Mouse (Mus musculus): ENCODE measurements around the gene Rasd2. TPM values are rescaled to one million over a fixed set of nuclear protein-coding genes. Genes with fewer than 3 reads are reported as not detected.
A peak's percentile ranks its signal among the peaks of the same experiment; 100 is the strongest.

The Rasd2 gene
- polyA plus RNA-seq, 1 experiment from 2014 or later, result 1.1 TPM

GRCm38 (mm10) chr8:75215931-75216330, 2.2 kb downstream of the Rasd2 start:
- no peak overlapping the region for H3K4me3 ChIP-seq (ENCODE audit: low read depth, low read length)
- H3K4me2 ChIP-seq (replicated peaks; ENCODE audit: low read depth, low read length), result no peak overlapping the region
- H3K27ac ChIP-seq (ENCODE audit: low read length), result no peak overlapping the region
- WGBS, result 11% methylated on average over 5 of the region's 5 CpGs
- DNase-seq (ENCODE audit: low spot score), result no peak
- no peak overlapping the region for H3K9ac ChIP-seq (replicated peaks; ENCODE audit: low read depth)
- H3K27me3 ChIP-seq (replicated peaks; ENCODE audit: insufficient read depth, low read length), result peaks cover 29% of the 10 kb centered on the region
- ATAC-seq, result no peak
- no peaks in the 10 kb centered on the region for H3K36me3 ChIP-seq (ENCODE audit: insufficient read depth, low read length)
- no peak for TF ChIP-seq EP300 (IDR thresholded peaks at IDR 0.05)
- TF ChIP-seq CTCF (IDR thresholded peaks at IDR 0.05), result no peak
- peaks cover 6% of the 10 kb centered on the region for H3K4me1 ChIP-seq (ENCODE audit: insufficient read depth, low read depth, low read length)
- no peaks in the 10 kb centered on the region for H3K9me3 ChIP-seq (ENCODE audit: low read length)

GRCm38 (mm10) chr8:75216886-75217285, 3.1 kb downstream of the Rasd2 start:
- DNase-seq (ENCODE audit: low spot score), result no peak
- Histone ChIP-seq H3K4me2 (replicated peaks; ENCODE audit: low read depth, low read length) (no peak overlapping the region), H3K27ac (ENCODE audit: low read length) (no peak overlapping the region), H3K9ac (replicated peaks; ENCODE audit: low read depth) (no peak overlapping the region), H3K27me3 (replicated peaks; ENCODE audit: insufficient read depth, low read length) (peaks cover 29% of the 10 kb centered on the region), H3K36me3 (ENCODE audit: insufficient read depth, low read length) (no peaks in the 10 kb centered on the region), H3K4me3 (ENCODE audit: low read depth, low read length) (no peak overlapping the region), H3K4me1 (ENCODE audit: insufficient read depth, low read depth, low read length) (peaks cover 6% of the 10 kb centered on the region), H3K9me3 (ENCODE audit: low read length) (no peaks in the 10 kb centered on the region)
- TF ChIP-seq EP300 (IDR thresholded peaks at IDR 0.05), result no peak
- TF ChIP-seq CTCF (IDR thresholded peaks at IDR 0.05), result no peak
- WGBS, result 71% methylated on average over 8 of the region's 8 CpGs
- no peak for ATAC-seq

GRCm38 (mm10) chr8:75217969-75218368, 4.2 kb downstream of the Rasd2 start:
- DNase-seq (ENCODE audit: low spot score) (peak; percentile 80), ATAC-seq (peak; percentile 17; the same call in 1 of the 2 replicates)
- WGBS, result 9% methylated on average over 4 of the region's 4 CpGs
- no peaks in the 10 kb centered on the region for H3K9me3 ChIP-seq (ENCODE audit: low read length)
- no peak overlapping the region for H3K9ac ChIP-seq (replicated peaks; ENCODE audit: low read depth)
- no peak for TF ChIP-seq EP300 (IDR thresholded peaks at IDR 0.05)
- TF ChIP-seq CTCF (IDR thresholded peaks at IDR 0.05), result peak; percentile 95
- no peaks in the 10 kb centered on the region for H3K36me3 ChIP-seq (ENCODE audit: insufficient read depth, low read length)
- no peak overlapping the region for H3K4me3 ChIP-seq (ENCODE audit: low read depth, low read length)
- H3K4me1 ChIP-seq (ENCODE audit: insufficient read depth, low read depth, low read length), result peaks cover under 1% of the 10 kb centered on the region; the same call in 1 of the 2 replicates
- peaks cover 29% of the 10 kb centered on the region for H3K27me3 ChIP-seq (replicated peaks; ENCODE audit: insufficient read depth, low read length)
- H3K4me2 ChIP-seq (replicated peaks; ENCODE audit: low read depth, low read length), result no peak overlapping the region
- no peak overlapping the region for H3K27ac ChIP-seq (ENCODE audit: low read length)

DNA sequence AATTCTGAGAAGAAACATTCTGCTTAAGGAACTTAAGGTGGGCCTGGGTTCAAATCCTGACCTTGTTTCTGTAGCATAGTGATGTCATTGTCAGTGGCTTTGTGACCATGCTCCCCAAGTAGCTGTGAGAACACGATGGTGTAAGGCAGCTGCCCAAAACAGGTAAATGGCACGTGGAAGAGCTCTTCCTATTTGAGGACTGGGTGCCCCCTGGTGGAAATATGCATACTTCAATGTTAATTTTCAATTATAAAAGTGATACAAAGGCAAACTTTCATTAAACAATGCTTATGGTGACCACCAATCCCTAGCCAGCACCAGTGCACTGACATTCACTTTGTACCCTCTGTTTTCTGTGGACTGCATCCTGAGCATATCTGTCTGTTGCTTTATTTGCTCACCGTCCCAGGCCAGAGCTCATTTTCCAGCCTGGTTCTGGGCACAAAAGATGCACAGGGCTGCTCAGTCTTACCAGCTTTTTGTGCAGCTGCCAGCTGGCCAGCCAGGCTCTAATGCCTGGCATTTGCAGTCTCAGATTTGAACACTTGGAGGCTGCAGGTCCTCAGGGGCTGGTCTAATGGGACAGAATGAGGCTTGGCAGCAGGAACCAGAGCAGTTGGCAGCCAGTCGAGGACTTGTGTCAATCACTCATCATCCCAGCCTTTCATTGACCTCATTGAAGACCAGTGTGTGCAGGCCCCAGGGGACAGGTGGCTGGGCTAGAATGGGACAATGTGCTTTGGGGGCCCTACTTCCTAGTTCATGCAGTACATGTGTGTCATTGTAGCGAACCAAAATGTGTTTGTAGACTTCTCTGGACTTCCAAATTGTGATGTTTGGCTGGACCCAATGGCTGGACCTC, 6.4 kb downstream of the Rasd2 start:
- no peak for ATAC-seq
- Histone ChIP-seq H3K36me3 (ENCODE audit: insufficient read depth, low read length) (no peaks in the 10 kb centered on the region), H3K4me2 (replicated peaks; ENCODE audit: low read depth, low read length) (no peak overlapping the region), H3K9ac (replicated peaks; ENCODE audit: low read depth) (no peak overlapping the region), H3K4me1 (ENCODE audit: insufficient read depth, low read depth, low read length) (no peaks in the 10 kb centered on the region), H3K27me3 (replicated peaks; ENCODE audit: insufficient read depth, low read length) (peaks cover 13% of the 10 kb centered on the region), H3K4me3 (ENCODE audit: low read depth, low read length) (no peak overlapping the region), H3K9me3 (ENCODE audit: low read length) (no peaks in the 10 kb centered on the region), H3K27ac (ENCODE audit: low read length) (no peak overlapping the region)
- TF ChIP-seq CTCF (IDR thresholded peaks at IDR 0.05), result peak; percentile 68
- no peak for TF ChIP-seq EP300 (IDR thresholded peaks at IDR 0.05)
- 49% methylated on average over 5 of the region's 5 CpGs for whole genome bisulfite sequencing
- DNase-seq (ENCODE audit: low spot score), result peak; percentile 59

- TF ChIP-seq CTCF (IDR thresholded peaks at IDR 0.05), result no peak
- no peak for TF ChIP-seq EP300 (IDR thresholded peaks at IDR 0.05)
- H3K4me1 ChIP-seq (ENCODE audit: insufficient read depth, low read depth, low read length), result no peaks in the 10 kb centered on the region
- no peak overlapping the region for H3K9ac ChIP-seq (replicated peaks; ENCODE audit: low read depth)
- no peaks in the 10 kb centered on the region for H3K9me3 ChIP-seq (ENCODE audit: low read length)
- ATAC-seq (no peak), DNase-seq (ENCODE audit: low spot score) (no peak)
- 35% methylated on average over 5 of the region's 5 CpGs for WGBS
- no peak overlapping the region for H3K27ac ChIP-seq (ENCODE audit: low read length)
- H3K4me2 ChIP-seq (replicated peaks; ENCODE audit: low read depth, low read length), result no peak overlapping the region
- no peak overlapping the region for H3K4me3 ChIP-seq (ENCODE audit: low read depth, low read length)
- H3K36me3 ChIP-seq (ENCODE audit: insufficient read depth, low read length), result no peaks in the 10 kb centered on the region
- H3K27me3 ChIP-seq (replicated peaks; ENCODE audit: insufficient read depth, low read length), result no peaks in the 10 kb centered on the region
Observed at GRCm38 (mm10) chr8:75222665-75223064, 8.9 kb downstream of the Rasd2 start.

GRCm38 (mm10) chr8:75226773-75227172, 13.0 kb downstream of the Rasd2 start:
- TF ChIP-seq CTCF (IDR thresholded peaks at IDR 0.05) (no peak), EP300 (IDR thresholded peaks at IDR 0.05) (no peak)
- no peak for DNase-seq (ENCODE audit: low spot score)
- no peak overlapping the region for H3K9ac ChIP-seq (replicated peaks; ENCODE audit: low read depth)
- H3K36me3 ChIP-seq (ENCODE audit: insufficient read depth, low read length), result no peaks in the 10 kb centered on the region
- no peaks in the 10 kb centered on the region for H3K4me1 ChIP-seq (ENCODE audit: insufficient read depth, low read depth, low read length)
- H3K9me3 ChIP-seq (ENCODE audit: low read length), result no peaks in the 10 kb centered on the region
- no peak overlapping the region for H3K27ac ChIP-seq (ENCODE audit: low read length)
- no peaks in the 10 kb centered on the region for H3K27me3 ChIP-seq (replicated peaks; ENCODE audit: insufficient read depth, low read length)
- WGBS, result 54% methylated on average over 2 of the region's 2 CpGs
- no peak overlapping the region for H3K4me2 ChIP-seq (replicated peaks; ENCODE audit: low read depth, low read length)
- no peak for ATAC-seq
- H3K4me3 ChIP-seq (ENCODE audit: low read depth, low read length), result no peak overlapping the region
